Mouse (Mus musculus) embryo, embryonic 10 days (tissue): ENCODE results near the gene Lrrc19.
A peak's percentile ranks its signal among the peaks of the same experiment; 100 is the strongest.
"Not testable (repeated sequence)": the region's sequence is repeated elsewhere in the genome, so short reads cannot be mapped to it uniquely, and the experiment has no call there.

Experiments used
- DNase-seq: peaks from one replicate; pipeline ENCODE4 v3.0.0-alpha.2; 2015; ENCODE audit warnings: low spot score

Lrrc19 gene

DNA sequence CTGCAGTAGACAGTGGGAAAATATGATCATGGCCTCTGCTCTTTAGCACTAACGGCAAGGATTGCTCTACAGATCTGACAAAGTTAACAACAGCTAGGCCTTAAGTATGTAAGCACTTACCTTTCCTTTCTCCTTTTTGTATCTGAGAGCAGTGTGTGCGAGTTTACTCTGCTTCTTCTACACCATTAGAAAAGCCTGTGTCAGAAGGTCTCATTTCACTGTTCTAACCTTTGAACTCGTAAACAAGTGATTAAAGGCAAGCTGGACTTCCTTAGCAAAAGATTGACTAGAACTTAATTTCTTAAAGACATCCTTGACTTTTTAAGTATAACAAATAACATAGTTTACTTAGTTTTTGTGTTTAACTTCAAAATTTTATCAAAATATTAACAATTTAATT, at the start of gene Lrrc19:
Gene Lrrc19 (minus strand): TSS at position 225 of the 400 bp plus-strand sequence.
- no peak for DNase-seq

DNA sequence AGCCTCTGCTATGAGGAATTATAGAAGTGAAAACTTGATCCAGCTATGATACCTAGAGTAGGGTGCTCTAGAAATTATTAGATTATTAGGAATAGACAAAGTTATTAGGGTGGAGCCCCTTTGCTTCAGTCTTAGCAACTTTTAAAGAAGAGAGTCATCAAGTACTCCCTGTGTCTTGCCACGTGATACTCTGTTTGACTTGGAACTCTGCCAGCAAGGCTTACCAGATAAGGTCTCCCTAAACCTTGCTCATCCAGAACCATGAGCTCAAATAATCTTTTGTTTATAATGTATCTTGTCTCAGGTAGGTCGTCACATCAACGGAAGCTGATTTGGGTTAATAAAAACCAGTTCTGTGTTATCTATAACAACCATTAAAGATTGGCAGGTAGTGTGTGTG, 46.4 kb upstream of the Lrrc19 start:
- no peak for DNase-seq

DNA sequence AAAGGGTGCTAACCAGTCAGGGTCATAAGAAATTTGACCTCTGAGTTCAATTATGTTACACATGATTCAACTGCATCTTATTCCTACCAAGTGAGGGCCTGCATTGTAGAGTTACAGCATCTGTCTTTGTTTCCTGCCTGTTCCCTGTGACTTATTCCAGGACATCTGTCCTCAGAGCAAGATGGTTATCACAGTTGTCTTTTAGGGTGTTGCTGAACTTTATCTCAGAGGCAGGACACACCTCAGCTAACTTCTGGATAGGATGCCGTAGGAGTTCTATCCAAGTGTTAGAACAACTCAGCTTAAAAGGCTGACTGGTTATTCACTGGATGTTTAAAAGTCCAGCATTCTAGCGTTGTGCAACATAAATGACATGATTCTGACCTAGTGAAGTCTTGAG, 42.2 kb upstream of the Lrrc19 start:
- DNase-seq = no peak

DNA sequence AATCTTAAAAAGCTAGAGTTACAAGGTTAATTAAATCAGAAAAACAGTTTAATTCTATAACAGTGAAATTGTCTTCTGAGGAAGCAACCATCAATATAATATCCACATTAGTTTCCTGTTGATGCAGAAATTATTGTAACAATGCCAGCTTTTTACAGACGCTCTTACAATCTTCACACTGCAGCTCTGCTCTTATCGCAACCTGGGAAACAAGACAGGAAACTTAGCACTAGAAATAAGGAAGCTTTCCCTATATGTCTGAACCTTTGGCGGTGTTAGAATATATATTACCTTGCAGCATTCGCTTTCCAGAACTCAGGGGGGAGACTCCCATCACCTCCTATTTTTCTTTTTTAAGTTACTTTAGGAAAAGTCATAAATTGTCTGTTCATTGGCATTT, 41.1 kb upstream of the Lrrc19 start:
- no peak for DNase-seq

DNA sequence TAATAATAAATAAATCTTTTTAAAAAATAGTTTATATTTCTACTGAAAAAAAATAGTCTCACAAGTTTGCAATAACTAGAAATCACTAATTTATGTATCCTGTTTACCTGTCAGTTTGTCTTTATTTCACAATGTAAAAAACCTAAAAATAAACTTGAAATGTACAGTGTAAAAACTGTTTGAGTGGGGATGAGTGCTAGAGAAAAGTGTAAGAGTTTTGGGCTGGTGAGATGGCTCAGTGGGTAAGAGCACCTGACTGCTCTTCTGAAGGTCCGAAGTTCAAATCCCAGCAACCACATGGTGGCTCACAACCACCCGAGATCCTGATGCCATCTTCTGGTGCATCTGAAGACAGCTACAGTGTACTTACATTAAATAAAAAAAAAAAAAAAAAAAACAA, 39.9 kb upstream of the Lrrc19 start:
- not testable (repeated sequence) for DNase-seq

DNA sequence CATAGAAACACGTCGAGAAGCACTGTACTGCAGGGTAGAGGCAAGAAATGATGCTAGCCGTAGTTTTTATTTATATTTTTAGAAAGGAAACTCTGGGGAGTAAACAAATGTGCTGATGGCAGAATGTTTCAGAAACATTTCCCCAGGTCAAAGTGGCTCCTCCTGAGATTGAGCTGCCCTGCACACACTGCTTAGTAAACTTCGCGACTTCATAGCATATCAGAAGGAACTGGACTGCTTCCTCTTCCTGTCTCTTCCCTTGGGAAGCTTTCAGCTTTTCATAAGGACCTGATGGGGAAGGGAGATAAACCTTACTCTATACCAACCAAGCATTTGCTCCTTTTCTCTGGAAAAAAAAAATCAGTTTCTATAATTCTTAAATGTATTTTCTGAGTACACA, 33.4 kb upstream of the Lrrc19 start:
- DNase-seq = no peak

DNA sequence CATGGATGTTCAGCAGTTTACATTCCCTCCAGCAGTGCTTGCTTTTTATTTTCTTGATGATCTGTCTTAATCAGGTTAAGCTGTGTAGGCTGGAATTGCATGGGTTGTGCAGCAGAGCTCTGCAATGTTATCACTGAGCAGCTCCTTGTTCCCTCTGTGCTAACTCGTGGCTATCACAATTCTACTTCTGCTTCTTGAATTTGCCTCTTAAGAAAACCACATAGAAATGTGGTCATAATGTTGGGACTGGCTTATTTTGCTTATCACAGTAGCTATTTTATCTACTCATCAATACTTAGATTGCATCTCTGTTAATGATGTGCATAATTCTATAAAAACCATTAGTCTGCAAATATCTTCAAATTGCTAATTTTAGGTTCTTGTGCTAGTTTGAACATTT, 32.1 kb upstream of the Lrrc19 start:
- no peak for DNase-seq

DNA sequence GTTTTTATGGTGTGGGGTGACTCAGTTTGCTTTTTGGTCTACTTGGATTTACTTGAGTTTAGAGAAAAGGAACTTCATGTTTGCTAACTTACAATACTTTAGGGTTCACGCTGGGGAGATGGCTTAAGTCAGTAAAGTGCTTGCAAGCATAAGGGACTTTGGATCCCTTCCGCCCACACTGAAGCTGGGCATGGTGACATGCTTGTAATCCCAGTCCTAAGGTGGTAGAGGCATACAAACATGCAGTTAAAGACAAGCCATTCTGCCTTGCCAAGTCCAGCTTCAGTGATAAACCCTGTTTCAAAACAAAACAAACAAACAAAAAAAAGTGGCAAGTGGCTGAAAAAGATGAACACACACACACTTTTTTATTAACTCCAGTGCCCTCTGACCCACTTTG, 31.2 kb upstream of the Lrrc19 start:
- no peak for DNase-seq

DNA sequence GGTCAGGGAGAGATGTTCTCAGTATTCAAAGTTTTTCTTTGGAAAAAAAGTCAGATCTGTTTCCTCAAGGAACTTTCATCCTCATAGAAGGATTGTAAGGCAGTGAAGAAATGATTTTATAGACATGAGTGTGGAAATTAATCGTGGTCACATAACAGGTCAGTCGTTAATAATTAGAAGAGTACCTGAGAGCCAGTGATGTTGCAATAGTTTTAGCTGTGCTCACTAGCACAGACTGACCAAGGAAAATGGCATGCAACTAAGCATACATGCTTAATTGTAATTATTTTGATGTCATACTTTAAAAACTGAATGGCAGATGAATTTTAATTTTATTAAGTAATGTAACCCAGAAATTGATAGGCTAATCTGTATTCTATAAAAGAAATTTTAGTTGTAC, 30.7 kb upstream of the Lrrc19 start:
- DNase-seq = no peak

DNA sequence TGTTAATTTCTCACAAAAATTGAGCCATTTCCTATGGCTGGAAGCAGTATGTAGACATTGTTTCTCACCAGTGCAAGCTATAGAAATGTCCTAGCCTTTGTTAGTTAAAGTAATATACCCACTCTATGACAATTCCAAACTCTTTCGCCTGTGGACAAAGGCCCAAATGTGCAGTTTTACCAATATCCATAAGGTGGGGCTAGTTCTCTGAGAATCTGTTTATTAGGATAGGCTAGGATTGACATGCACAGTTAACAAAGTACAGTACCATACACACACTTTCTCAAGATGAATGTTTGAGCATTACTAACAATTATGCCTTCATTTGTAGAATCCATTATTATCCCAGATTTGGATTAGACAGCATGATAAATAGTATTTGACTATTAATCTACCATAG, 19.8 kb upstream of the Lrrc19 start:
- peak; percentile 54 for DNase-seq

DNA sequence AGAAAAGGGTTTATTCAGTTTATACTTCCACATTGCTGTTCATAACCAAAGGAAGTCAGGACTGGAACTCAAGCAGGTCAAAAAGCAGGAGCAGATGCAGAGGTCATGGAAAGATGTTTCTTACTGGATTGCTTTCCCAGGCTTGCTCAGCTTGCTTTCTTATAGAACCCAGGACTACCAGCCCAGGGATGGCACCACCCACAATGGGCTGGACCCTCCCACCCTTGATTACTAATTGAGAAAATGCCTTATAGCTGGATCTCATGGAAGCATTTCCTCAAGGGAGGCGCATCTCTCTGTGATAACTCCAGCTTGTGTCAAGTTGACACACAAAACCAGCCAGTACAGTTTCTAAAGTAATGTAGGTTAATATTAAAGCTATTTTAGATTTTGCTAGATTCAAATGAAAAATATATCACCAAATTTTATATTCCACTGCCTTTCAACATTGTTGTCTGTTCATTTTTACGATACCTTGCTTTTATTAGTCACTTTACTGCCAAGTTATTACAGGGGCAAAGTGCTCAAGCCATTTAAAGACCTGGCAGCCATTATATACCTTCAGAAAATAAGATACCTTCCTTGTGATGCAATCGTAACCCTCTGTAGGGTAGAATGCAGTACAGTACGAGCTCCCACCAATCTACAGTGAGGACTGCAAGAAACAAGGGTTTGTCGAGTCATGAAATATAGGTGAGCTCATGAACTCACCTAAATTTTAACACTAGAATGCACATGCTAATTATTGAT, 657 bp upstream of the Lrrc19 start:
- not testable (repeated sequence) for DNase-seq

DNA sequence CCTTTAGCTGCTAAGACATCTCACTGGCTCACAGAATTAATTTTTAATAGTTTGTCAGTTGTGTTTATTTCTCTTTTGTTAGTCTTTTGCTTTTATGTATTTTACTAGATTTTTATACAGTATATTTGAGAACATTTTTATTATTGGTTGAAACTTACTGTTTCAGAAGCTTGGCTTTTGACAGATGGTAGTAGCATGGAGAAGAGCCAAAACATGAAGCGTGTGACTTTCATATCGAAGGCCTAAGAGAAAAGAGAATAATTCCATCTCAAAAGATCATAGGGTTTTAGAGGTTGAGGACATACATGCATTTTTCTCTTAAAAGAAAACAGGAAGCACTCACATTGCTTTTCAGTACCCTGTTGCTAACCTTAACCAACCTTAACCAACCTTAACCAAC, 6.8 kb downstream of the Lrrc19 start:
- DNase-seq = no peak

DNA sequence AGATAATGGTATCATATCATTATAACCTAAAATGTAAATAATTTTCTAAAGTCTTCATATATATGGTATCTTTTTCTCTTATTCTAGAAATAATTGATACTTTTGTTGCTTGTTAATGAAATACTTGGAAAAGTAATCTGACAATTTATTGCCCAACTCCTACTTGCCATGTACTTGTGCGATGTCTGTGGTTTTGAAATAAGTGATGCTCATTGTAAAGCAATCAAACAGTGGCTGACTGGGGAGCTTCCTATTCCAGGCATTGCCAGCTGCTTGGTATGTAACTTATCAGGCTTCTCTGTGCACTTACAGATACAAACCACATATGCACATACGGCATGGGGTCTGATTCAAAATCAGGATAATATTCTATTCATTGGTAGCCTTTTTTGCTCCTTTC, 29.9 kb downstream of the Lrrc19 start:
- DNase-seq = no peak

DNA sequence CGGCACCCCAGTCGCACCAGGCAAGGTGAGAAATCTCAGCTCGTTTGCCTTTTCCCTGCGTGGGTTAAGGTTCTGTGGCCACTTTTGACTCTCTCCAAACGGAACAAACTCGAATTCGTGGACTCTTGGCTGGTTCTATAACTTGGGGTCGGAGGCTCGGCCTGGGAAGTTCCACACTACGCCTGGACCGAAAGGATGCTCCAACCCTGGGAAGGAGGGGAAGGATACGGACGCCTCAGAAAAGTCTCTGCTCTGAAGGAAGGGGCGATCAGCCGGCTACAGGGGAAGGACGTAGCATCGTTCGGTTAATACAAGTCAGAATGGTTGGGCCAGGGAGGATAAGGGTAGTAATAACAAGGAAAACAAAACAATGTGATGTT, 35.3 kb downstream of the Lrrc19 start:
- DNase-seq = peak; percentile 50

DNA sequence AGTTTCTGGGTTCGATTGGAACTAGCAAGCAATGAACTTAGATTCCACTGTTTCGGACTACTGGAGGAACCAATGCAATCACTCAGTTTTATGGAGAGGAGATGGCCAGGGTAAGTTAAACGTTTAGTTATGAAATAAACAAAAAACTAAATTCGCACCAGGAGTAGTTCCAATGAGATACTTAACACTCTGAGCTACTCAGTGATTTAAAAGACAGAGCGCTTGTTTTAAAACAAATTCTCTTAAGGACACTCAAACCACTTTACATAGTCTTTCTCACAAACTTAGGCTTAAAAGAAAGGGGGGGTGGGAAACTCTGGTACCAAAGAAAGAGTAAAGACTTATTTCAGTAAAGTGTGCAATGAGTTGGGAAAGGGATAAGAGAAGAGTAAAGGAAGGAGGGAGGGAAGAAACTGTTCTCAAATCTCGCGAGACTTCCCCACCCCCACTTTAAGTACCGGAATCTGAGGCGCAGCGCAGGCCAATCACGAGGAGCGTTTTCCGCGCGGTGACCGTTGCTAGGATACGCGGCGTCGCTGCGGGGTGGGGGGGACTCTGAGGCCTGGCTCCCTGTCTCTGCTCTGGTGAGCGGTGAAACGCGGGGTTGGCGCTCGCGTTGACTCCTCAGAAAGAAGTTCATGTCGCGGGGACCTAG, 35.8 kb downstream of the Lrrc19 start, which contains the start of gene Ift74:
Gene Ift74 (plus strand): TSS at position 520 of the 655 bp plus-strand sequence.
- DNase-seq = peak; percentile 96

DNA sequence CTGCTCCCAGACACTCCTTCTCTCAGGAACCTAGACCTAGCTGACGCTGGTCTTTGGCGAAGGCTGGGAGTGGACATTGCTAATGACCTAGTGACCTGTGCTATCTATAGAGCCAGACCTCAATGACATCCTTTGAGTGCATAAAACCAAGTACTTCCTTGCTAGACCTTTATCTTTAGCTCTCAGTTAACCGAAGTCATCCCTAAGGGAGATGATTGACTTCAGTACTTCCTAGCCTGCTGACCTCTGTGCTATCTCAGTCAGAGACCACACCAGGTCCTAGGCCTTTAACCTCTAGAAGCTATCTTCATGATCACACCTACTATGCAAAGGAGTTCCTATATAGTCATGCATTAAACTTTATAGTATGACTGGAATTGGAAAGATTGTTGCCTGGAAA, 39.6 kb downstream of the Lrrc19 start:
- DNase-seq = no peak

DNA sequence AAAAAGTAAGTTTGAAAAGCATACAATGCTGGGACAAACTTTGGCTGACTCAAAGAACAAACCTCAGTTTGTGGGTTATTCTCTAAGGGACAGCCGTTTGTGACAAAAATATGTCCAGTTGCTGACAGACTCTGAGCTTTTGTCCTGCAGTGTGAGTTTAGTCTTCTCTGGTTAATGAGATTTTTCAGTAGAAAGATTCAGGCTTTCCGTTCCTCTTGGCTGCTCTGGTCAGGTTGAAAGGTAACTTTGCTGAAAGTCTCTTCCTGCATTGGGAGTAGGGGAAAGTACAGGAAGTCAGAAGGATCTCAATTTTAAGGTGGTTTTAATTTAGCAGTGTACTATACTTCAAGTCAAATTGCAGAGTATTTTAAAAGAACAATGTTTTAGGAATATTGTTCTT, 44.4 kb downstream of the Lrrc19 start:
- DNase-seq = no peak

DNA sequence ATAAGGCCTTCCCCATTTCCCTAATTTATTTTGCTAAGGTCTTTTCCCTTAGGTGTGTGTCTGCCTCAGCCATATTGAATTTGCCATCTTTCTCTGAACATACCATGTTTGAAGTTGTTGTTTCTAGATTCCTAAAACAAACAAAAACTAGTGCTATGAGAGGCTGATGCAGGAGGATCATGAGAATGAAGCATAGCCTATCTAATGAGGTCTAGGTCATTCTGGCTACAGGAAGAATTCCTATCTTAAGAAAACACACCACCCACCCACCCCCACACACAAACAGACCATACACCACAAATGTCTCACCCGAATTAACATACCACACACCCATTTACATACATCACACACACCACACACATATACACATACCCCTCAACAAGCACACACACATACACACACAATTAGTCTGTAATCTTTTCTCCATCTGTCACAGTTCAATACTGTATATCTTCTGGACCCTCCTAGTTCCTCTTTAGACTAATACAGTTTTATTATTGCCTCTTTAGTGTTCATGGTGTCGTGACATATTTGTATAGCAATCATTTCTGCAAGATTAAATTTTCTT, 45.4 kb downstream of the Lrrc19 start:
- no peak for DNase-seq

DNA sequence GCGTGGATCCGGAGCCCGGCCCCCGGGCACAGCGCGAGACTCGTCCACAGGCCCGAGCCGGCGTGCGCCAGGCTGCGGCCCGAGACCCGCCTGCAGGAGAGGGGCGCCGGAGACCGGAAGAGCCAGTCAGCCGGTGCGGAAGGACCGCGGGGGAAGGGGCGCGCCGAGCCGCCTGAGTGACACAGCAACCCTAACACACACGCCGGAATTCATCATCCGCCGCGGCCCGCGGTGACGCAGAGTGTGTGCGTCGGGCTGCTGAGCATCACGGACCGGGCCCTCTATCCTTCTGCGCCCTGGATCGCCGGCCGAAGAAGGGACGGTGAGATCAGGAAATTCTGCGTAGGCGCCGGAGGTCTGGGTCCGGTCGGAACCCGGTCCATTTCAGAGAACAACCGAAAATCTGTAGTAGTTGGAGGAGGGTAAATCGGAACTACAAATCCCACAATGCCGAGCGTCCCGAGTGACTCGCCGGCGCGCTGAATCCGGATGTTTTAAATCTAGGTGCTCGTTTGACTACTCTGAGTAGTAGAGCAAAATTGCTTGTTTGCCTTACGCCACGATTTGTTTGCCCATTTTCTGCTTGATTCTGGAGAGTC, 46.8 kb downstream of the Lrrc19 start, which contains the start of gene Plaa:
Gene Plaa (minus strand): TSS at position 214 of the 599 bp plus-strand sequence.
- DNase-seq = peak; percentile 97

DNA sequence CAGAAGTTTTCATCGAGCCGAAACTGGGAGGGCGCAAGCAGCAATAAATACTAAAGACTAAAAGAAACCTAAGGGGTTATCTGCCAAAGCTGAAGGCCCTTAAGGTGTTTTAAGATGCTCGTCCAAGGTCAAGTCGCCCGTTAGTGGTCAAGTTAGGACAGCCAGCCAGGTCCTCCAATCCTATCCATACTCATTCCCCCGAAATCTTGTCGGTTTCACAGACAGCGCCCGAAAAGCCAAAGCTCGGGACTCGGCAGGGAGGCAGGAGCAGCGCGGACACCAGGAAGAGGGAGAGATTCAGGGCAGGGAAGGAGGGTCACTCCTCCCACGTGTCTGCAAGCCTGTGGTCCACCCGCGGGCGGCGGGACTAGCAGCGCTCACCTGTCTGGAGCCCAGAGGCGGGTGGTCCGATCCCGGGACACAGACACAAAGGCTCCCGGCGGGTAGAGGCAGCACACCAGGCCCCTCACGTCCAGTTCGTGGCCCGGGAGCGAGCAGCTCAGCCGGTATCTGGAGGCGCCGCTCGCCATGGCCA, 47.4 kb downstream of the Lrrc19 start:
- peak; percentile 26 for DNase-seq

DNA sequence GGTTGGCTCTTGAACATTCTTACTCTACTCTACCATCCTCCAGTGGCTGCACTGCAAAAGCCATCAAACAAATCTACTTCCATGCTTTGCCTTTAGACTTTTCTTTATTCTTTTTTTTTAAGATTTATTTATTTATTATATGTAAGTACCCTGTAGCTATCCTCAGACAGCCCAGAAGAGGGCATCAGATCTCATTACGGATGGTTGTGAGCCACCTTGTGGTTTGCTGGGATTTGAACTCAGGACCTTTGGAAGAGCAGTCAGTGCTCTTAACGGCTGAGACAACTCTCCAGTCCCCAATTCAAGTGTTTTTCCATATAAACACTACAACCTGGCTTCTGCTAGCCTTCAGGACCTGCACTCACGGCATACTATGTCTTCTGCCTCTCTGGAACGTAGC, 48.5 kb downstream of the Lrrc19 start:
- DNase-seq = no peak

DNA sequence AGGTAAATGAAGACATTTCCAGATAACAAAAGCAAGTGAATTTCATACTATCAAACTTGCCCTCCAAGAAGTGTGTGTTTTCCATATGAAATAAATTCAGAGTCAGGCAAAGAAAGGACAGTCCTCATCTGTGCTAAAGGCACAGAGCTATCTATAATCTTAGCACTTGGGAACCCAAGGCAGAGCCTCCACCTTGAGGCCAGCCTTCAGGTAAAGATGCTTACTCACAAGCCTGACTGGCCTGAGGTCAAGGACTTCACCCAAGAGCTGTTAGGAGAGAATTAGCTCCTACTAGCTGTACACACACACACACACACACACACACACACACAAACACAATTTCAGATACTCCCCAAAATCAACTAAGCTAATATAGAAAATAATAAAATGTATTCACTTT, 57.2 kb downstream of the Lrrc19 start:
- no peak for DNase-seq
